Mouse (Mus musculus) limb, embryonic 13.5 days (tissue): ENCODE data around the gene Slc39a9. TPM values are rescaled to one million over a fixed set of nuclear protein-coding genes. Genes with fewer than 3 reads are reported as not detected.

Source experiments
- ATAC-seq: fragments of 200-750 bp; cut with Nextera tagmentation; 2 replicates; pipeline ENCODE4 v1.8.0; 2017; ENCODE audit warnings: low read depth, moderate number of reproducible peaks, moderate TSS enrichment; ENCODE audit not compliant: low FRiP score
- H3K27ac ChIP-seq: fragments of 300-500 bp; sonication (generic); 2 replicates; pipeline ENCODE4 v1.5.1; 2015; ENCODE audit warnings: inconsistent platforms, mild to moderate bottlenecking, moderate library complexity
- H3K27me3 ChIP-seq: fragments of 300-500 bp; sonication (generic); 2 replicates; pipeline ENCODE4 v1.6.1; 2015; ENCODE audit warnings: mild to moderate bottlenecking, inconsistent platforms
- H3K36me3 ChIP-seq: fragments of 300-500 bp; sonication (generic); 2 replicates; pipeline ENCODE4 v1.6.1; 2015; ENCODE audit warnings: inconsistent platforms, mild to moderate bottlenecking, moderate library complexity
- H3K4me1 ChIP-seq: fragments of 300-500 bp; sonication (generic); 2 replicates; pipeline ENCODE4 v1.6.1; 2015; ENCODE audit warnings: inconsistent platforms
- H3K4me2 ChIP-seq: fragments of 300-500 bp; sonication (generic); replicated peaks from 2 replicates; pipeline ENCODE4 v1.6.1; 2015; ENCODE audit warnings: inconsistent platforms, mild to moderate bottlenecking, moderate library complexity
- H3K4me3 ChIP-seq: fragments of 300-500 bp; sonication (generic); 2 replicates; pipeline ENCODE4 v1.5.1; 2015; ENCODE audit warnings: moderate library complexity, mild to moderate bottlenecking, inconsistent platforms
- H3K9ac ChIP-seq: fragments of 300-500 bp; sonication (generic); 2 replicates; pipeline ENCODE4 v1.6.1; 2015; ENCODE audit warnings: mild to moderate bottlenecking, inconsistent platforms
- H3K9me3 ChIP-seq: fragments of 300-500 bp; sonication (generic); 2 replicates; pipeline ENCODE4 v1.6.1; 2016; ENCODE audit warnings: inconsistent platforms
- WGBS: fragments of 180-500 bp; shearing (Covaris S2); methylation state at CpG from one replicate; pipeline ENCODE4 v1.1.7; 2015; 5-methylcytosine and 5-hydroxymethylcytosine counted together
- polyA plus RNA-seq: library from polyadenylated mRNA; unstranded; fragments of >200 nt; fragmentation: Nextera tagmentation; extraction: Ambion mirVana; gene quantifications from 2 replicates; pipeline ENCODE4 v1.2.1, GENCODE M21; 2015

The Slc39a9 gene
- polyA plus RNA-seq, 1 experiment from 2014 or later, result 26.5 TPM

DNA sequence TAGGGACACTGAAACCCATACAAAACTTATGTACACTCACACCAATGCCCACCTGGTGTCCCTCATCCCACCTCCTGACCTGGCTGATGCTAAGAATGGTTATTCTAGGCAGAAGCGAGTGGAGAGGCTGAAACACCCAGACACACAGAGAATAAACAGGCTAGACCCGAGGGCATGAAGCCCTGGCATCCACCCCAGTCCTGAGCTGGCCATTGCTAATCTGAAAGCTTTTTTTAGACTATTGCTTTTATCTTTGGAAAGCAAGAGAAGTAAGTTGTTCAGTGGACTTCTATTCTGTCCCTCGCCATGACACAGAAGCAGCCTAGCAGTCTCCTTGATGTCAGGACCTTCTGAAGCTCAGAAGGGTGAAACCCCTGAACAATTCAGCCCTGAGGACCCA is 33.8 kb upstream of the Slc39a9 start:
- H3K4me2 ChIP-seq, result no peak overlapping the region
- H3K27me3 ChIP-seq, result no peaks in the 10 kb centered on the region
- WGBS, result 81% methylated on average over 3 of the region's 3 CpGs
- no peak overlapping the region for H3K9ac ChIP-seq
- no peaks in the 10 kb centered on the region for H3K9me3 ChIP-seq
- H3K27ac ChIP-seq, result no peak overlapping the region
- no peaks in the 10 kb centered on the region for H3K4me1 ChIP-seq
- H3K36me3 ChIP-seq, result no peaks in the 10 kb centered on the region
- no peak for ATAC-seq
- no peak overlapping the region for H3K4me3 ChIP-seq

DNA sequence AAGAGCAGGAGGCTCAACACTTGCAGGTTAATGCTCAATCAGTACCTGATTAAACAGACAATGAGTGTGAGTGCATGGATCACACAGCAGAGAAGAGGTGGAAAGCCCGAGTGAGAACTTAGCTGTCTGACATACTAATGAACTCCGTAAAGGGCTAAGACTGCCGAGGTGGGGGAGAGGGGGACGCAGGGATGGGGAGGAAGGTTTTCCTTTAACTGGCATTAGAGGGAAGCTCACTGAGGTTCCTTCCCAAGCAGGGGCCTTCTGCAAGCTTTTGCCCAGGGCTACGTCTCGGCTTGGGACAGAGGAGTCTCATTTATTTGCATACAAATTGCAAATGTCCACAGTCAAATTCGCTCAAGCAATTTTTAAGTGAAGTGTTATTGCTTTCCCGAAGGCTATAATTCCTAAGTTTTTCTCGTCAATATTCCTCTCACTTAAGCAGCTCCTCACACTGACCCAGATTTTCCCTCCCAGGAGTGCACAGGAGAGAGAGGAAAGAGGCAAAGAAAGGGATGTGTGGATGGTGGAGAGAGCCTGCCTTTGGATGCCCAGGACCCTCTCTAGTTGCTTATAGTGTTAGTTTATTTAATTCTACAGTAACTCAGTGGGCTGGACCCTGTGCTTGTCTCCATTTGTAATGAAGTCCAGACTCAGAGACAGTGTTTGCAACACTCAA is 31.4 kb upstream of the Slc39a9 start:
- Histone ChIP-seq H3K27ac (no peak overlapping the region), H3K4me2 (no peak overlapping the region), H3K4me1 (no peaks in the 10 kb centered on the region), H3K27me3 (no peaks in the 10 kb centered on the region), H3K9ac (no peak overlapping the region), H3K36me3 (no peaks in the 10 kb centered on the region), H3K4me3 (no peak overlapping the region), H3K9me3 (no peaks in the 10 kb centered on the region)
- WGBS, result 59% methylated on average over 9 of the region's 9 CpGs
- no peak for ATAC-seq

DNA sequence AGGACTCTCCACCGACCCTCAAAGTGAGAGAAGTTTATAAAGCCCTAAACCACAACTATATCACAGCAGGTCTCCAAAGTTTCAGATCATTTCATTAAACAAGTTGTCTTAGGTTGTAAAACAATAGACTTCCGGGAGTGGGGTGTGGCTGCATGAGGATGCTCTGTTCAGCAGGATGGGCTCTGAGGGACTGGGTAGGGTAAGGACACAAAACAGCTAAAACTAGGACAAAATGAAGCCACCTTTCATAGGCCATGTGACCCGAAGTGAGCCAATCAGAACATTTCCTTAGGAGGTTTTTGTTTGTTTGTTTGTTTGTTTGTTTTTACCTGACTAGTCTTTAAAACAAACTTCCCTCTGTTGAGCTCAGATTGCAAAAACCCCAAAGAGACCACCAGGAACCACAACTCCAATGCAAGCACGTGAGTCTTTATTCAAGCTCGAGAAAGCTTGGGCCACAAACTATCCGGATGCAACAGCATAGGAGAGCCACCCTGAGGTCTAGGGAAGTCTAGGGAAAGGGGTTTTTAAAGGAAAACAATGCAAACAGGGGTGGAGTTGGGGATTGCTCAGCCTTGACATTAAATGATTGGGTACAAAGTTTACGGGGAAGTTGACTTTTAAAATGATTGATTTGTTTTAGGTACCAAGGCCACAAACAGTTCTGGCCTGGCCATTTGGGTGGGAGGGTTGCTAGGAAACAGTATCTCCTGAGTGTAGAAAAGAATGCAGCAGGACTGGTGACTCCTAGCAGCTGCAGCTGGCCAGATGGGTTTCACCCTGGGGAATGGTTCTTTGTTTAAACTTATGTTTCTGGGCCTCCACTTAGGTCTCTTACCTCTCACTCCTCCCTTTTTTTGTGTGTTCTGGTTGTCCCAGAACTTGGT is 28.1 kb upstream of the Slc39a9 start:
- ATAC-seq, result no peak
- no peak overlapping the region for H3K27ac ChIP-seq
- WGBS, result 48% methylated on average over 7 of the region's 7 CpGs

DNA sequence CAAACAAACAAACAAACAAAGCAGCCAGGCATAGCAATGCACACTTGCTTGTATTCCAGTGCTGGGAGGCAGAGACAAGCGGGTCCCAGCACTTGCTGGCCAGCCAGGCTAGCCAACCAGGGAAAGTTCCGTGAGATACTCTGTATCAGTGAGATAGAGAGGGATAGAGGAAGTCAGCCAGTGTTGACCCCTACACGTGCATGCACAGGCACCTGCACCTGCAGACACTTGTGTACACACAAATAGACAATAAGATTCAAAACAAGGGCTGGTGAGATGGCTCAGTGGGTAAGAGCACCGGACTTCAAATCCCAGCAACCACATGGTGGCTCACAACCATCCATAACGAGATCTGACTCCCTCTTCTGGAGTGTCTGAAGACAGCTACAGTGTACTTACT is 23.2 kb upstream of the Slc39a9 start:
- no peak overlapping the region for H3K27ac ChIP-seq
- 79% methylated on average over 5 of the region's 5 CpGs for WGBS
- H3K4me2 ChIP-seq, result no peak overlapping the region
- no peaks in the 10 kb centered on the region for H3K36me3 ChIP-seq
- no peaks in the 10 kb centered on the region for H3K9me3 ChIP-seq
- no peak overlapping the region for H3K4me3 ChIP-seq
- no peaks in the 10 kb centered on the region for H3K4me1 ChIP-seq
- no peak overlapping the region for H3K9ac ChIP-seq
- no peaks in the 10 kb centered on the region for H3K27me3 ChIP-seq
- no peak for ATAC-seq

More for the DNA sequence above, 28.1 kb upstream of the Slc39a9 start:
- Histone ChIP-seq H3K9ac (no peak overlapping the region), H3K9me3 (no peaks in the 10 kb centered on the region), H3K27me3 (no peaks in the 10 kb centered on the region), H3K4me1 (no peaks in the 10 kb centered on the region), H3K36me3 (no peaks in the 10 kb centered on the region), H3K4me3 (no peak overlapping the region), H3K4me2 (no peak overlapping the region)

DNA sequence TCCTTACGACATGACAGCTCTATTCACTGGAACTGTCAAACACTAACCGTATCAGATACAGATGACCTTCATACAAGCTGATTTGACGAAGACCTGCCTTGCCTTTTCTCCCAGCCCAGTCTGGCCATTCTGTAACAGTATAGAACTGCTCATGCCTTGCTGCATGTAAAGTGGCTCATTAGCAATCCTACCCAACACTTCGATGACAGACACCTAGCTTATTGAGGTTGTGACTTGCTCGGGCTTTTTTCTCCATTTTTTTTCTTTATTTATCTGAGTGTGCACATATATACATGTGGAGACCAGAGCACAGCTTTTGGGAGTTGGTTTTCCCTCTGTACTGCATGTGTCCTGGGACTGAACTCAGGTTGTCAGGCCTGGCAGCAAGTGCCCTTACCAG is 11.9 kb upstream of the Slc39a9 start:
- Histone ChIP-seq H3K4me2 (no peak overlapping the region), H3K36me3 (peaks cover 55% of the 10 kb centered on the region), H3K27ac (no peak overlapping the region), H3K9ac (no peak overlapping the region), H3K4me1 (no peaks in the 10 kb centered on the region), H3K4me3 (no peak overlapping the region), H3K9me3 (no peaks in the 10 kb centered on the region), H3K27me3 (no peaks in the 10 kb centered on the region)
- no peak for ATAC-seq
- 87% methylated on average over 5 of the region's 5 CpGs for WGBS

- Histone ChIP-seq H3K9ac (peak overlapping the region; percentile 97), H3K27me3 (no peaks in the 10 kb centered on the region), H3K27ac (peak overlapping the region; percentile 93), H3K36me3 (peaks cover 44% of the 10 kb centered on the region), H3K9me3 (no peaks in the 10 kb centered on the region), H3K4me3 (peak overlapping the region; percentile 93), H3K4me1 (peaks cover 37% of the 10 kb centered on the region), H3K4me2 (peak overlapping the region; percentile 89)
- ATAC-seq, result peak; percentile 68
- WGBS, result 2% methylated on average over 47 of the region's 48 CpGs
Observed at GRCm38 (mm10) chr12:80642725-80643692, 674 bp upstream of the Slc39a9 start.

DNA sequence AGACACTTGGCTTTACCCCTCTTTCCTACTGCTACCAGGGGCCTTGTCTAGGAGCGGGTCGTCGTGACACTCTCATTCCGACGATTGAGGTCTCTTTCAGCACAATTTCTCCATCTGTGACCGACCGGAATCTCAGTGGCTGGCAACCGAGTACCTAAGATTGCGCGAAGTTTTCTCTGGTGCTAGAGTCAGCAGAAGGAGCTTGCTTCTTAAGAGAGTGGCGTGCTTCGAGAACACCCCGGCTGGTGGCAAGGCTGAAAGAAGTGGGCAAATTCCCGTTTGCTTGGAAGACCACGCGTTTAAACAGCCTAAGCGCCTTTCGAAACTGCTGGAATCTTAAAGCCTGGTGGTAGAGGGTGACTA is 804 bp downstream of the Slc39a9 start:
- 9% methylated on average over 18 of the region's 18 CpGs for WGBS
- no peak overlapping the region for H3K27ac ChIP-seq

GRCm38 (mm10) chr12:80646377-80646776 is 2.7 kb downstream of the Slc39a9 start:
- Histone ChIP-seq H3K4me3 (peak overlapping the region; percentile 93; the same call in 1 of the 2 replicates), H3K27ac (no peak overlapping the region), H3K9ac (peak overlapping the region; percentile 97; the same call in 1 of the 2 replicates), H3K4me2 (peak overlapping the region; percentile 95), H3K36me3 (peaks cover 30% of the 10 kb centered on the region), H3K27me3 (no peaks in the 10 kb centered on the region), H3K9me3 (no peaks in the 10 kb centered on the region), H3K4me1 (peaks cover 37% of the 10 kb centered on the region)
- 95% methylated on average over 3 of the region's 3 CpGs for WGBS
- ATAC-seq, result no peak

More for the DNA sequence above, 804 bp downstream of the Slc39a9 start:
- Histone ChIP-seq H3K4me1 (peaks cover 37% of the 10 kb centered on the region), H3K4me2 (peak overlapping the region; percentile 95), H3K4me3 (peak overlapping the region; percentile 93), H3K9me3 (no peaks in the 10 kb centered on the region), H3K36me3 (peaks cover 43% of the 10 kb centered on the region), H3K9ac (peak overlapping the region; percentile 97), H3K27me3 (no peaks in the 10 kb centered on the region)
- no peak for ATAC-seq

DNA sequence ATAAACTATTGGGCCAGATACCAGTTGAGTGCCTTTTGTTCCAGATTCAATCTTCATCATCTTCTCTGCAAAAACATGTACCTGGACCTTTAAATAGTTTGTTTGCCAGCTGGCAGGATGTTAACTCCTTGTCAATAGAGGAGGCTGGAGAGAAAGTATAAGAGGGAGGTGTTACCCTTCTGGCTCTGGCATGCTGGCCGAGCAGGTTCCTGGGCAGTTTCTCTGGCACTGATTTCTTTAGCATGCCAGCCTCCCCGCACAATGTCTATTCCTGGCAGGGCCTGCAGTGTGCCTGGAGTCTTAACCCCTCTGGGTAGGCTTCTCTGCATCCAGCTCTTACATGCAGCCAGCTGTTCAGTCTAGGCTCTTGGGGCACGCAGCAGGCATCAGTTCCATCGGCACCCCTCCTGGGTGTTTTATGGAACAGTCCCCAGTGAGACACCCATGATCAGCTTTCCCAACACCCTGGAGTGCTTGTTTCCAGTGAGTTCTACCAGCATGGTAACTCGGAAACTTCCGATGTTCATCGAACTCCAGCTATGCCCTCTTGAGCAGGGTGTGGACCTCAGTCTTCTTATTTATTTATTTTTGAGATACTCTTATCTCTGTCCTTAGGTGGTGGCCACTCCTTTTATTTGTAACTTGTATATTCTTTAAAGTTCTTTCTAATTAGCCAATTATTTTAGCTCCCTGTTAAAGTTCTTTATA is 10.4 kb downstream of the Slc39a9 start:
- ATAC-seq, result no peak
- H3K36me3 ChIP-seq, result peaks cover 14% of the 10 kb centered on the region
- H3K9me3 ChIP-seq, result no peaks in the 10 kb centered on the region
- WGBS, result 86% methylated on average over 7 of the region's 7 CpGs
- H3K9ac ChIP-seq, result no peak overlapping the region
- no peak overlapping the region for H3K4me2 ChIP-seq
- no peak overlapping the region for H3K27ac ChIP-seq
- H3K27me3 ChIP-seq, result no peaks in the 10 kb centered on the region
- no peak overlapping the region for H3K4me3 ChIP-seq
- no peaks in the 10 kb centered on the region for H3K4me1 ChIP-seq

GRCm38 (mm10) chr12:80654659-80655025 is 11.0 kb downstream of the Slc39a9 start:
- 92% methylated on average over 3 of the region's 3 CpGs for WGBS
- H3K9me3 ChIP-seq, result no peaks in the 10 kb centered on the region
- H3K4me2 ChIP-seq, result no peak overlapping the region
- no peak overlapping the region for H3K27ac ChIP-seq
- no peak for ATAC-seq
- H3K4me1 ChIP-seq, result no peaks in the 10 kb centered on the region
- H3K27me3 ChIP-seq, result no peaks in the 10 kb centered on the region
- H3K4me3 ChIP-seq, result no peak overlapping the region
- H3K9ac ChIP-seq, result no peak overlapping the region
- peaks cover 11% of the 10 kb centered on the region for H3K36me3 ChIP-seq

DNA sequence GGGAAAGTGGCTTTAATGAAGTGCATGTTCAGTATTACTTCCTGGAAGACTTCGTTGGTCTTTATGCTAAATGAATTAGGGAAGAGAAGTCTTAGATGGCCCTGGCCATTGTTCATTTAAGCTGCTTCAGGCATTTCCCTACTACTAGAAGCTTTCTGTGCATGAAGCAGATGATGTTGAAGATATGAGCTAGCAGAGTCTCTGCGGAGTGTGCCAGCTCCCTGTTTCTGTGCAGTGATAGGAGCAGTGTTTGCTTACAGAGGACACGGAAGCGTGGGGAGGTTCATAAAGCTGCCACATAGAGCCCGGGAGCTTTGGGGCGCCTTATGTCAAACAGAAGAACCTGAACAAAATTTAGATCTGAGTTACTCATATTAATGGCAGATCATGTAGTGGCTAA is 15.0 kb downstream of the Slc39a9 start:
- no peaks in the 10 kb centered on the region for H3K9me3 ChIP-seq
- H3K4me2 ChIP-seq, result no peak overlapping the region
- H3K4me3 ChIP-seq, result no peak overlapping the region
- no peak overlapping the region for H3K27ac ChIP-seq
- WGBS, result 88% methylated on average over 6 of the region's 6 CpGs
- no peak overlapping the region for H3K9ac ChIP-seq
- no peaks in the 10 kb centered on the region for H3K27me3 ChIP-seq
- H3K4me1 ChIP-seq, result no peaks in the 10 kb centered on the region
- ATAC-seq, result no peak
- peaks cover 18% of the 10 kb centered on the region for H3K36me3 ChIP-seq
